Mouse (Mus musculus): ENCODE measurements around the gene Trf. TPM values are rescaled to one million over a fixed set of nuclear protein-coding genes. Genes with fewer than 3 reads are reported as not detected.

Gene Trf
- polyA plus RNA-seq, 1 experiment = 154 TPM

GRCm38 (mm10) chr9:103226806-103227205 is 3.4 kb downstream of the Trf start:
- DNase-seq (ENCODE audit: extremely low spot score in 1 of 2, low spot score in 1 of 2) = no peak

GRCm38 (mm10) chr9:103225464-103225863 is 4.8 kb downstream of the Trf start:
- DNase-seq (ENCODE audit: extremely low spot score in 1 of 2, low spot score in 1 of 2) = no peak

GRCm38 (mm10) chr9:103224721-103225120 is 5.5 kb downstream of the Trf start:
- DNase-seq (ENCODE audit: extremely low spot score in 1 of 2, low spot score in 1 of 2) = no peak

GRCm38 (mm10) chr9:103214281-103214680 is 16.0 kb downstream of the Trf start:
- DNase-seq (ENCODE audit: extremely low spot score in 1 of 2, low spot score in 1 of 2) = no peak

DNA sequence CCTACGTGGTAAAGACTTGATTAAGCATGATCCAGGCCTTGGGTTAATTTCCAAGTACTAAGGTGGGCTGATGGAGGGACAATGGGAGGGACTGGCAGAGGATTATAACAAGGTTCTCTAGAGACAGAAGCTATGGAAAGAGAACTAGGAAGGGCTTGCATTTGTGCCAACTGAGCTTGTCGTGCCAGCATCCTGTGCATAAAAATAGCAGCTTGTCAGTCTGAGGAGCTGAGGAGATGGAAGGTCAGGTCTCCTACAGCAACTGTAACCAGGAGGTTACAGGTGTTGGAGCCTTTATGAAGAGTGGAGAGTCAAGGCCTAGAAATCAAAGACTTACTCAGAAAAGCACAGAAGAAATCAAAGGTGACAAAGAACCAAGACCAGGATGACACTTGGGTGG is 16.6 kb downstream of the Trf start:
- DNase-seq (ENCODE audit: extremely low spot score in 1 of 2, low spot score in 1 of 2) = no peak

- peak in 1 of 2 experiments; percentile 47 for DNase-seq (ENCODE audit: extremely low spot score in 1 of 2, low spot score in 1 of 2)
These were observed 17.4 kb downstream of the Trf start for GRCm38 (mm10) chr9:103212654-103213420.

GRCm38 (mm10) chr9:103208802-103209423 is 21.3 kb downstream of the Trf start:
- DNase-seq (ENCODE audit: extremely low spot score in 1 of 2, low spot score in 1 of 2) = no peak

DNA sequence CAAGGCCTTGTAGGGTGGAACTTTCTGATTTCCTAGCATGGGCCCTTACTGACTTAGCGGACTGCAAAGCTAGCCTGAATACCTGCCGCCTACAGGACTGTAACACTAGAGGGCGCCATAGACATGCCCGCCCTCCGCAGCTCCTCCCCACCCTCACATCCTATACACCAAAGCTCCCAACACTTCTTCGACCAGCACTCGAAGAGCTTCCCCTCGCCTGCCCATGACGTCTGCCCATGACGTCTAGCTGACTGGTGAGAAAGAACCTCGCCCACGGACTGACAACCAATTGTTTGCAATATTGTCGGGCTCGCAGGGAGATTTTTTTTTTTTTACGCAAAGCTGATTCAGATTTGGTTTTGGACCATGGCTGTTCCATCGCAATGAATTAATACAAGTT is 22.4 kb downstream of the Trf start:
- peak; percentile 45 to 80 for DNase-seq (ENCODE audit: extremely low spot score in 1 of 2, low spot score in 1 of 2)

GRCm38 (mm10) chr9:103205786-103206185 is 24.5 kb downstream of the Trf start:
- DNase-seq (ENCODE audit: extremely low spot score in 1 of 2, low spot score in 1 of 2) = no peak

DNA sequence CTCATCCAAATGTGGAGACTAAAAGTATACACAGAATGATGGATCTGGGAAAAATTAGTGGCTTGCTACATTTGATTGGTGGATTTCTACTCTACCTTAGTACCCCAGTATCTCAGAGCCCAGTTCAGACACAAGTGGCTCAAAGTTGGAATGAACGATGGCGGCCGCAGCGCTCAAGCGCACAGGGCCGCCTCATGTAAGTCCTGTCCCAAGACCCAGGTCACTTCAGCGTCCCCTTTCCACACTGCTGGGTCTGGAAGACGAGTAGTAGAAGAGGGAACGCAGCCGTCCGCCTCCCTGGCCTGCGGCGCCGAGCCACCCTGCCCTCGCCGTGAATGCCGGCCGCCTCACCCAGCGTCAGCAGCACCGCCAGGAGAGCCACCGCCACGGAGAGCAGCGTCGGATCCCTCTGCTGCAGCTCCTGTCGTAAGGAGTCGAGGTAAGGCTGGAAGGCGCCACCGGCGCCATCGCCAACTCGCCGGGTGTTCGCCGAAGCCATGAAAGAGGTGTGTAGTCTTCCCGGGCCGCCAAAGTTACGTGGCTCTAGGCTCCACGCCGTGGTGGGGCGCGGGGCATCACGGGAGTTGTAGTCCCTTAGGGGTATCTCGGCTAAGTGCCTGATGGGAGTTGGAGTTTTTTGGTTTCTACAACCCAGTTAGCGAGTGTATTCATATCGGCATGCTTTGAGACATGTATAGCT is 28.5 kb downstream of the Trf start, which contains the start of gene Srprb:
TSS of gene Srprb (minus strand) at position 577 of the 700 bp plus-strand sequence.
- DNase-seq (ENCODE audit: extremely low spot score in 1 of 2, low spot score in 1 of 2) = peak; percentile 90 to 96

DNA sequence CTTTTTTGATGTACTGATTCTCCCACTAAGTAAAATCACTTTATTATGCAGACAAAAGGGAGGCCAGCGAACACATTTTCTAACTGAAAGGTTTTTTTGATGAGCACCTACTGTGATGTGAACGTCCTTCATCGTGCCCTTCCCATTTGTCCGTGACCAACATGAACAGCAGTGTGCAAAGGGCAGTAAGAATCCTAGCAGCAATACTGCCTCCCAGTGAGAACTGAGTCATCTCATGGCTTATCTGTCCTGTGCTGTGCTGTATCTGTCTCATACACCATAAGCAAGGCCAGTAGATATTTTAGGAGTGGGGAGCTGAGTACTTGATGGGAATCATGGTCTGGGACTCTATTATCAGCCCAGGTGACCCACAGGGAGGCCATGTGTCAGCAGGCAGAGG is 41.8 kb downstream of the Trf start:
- DNase-seq (ENCODE audit: extremely low spot score in 1 of 2, low spot score in 1 of 2) = no peak

- peak in 1 of 2 experiments; percentile 37 for DNase-seq (ENCODE audit: extremely low spot score in 1 of 2, low spot score in 1 of 2)
These were observed 43.5 kb downstream of the Trf start for GRCm38 (mm10) chr9:103186747-103187146.

DNA sequence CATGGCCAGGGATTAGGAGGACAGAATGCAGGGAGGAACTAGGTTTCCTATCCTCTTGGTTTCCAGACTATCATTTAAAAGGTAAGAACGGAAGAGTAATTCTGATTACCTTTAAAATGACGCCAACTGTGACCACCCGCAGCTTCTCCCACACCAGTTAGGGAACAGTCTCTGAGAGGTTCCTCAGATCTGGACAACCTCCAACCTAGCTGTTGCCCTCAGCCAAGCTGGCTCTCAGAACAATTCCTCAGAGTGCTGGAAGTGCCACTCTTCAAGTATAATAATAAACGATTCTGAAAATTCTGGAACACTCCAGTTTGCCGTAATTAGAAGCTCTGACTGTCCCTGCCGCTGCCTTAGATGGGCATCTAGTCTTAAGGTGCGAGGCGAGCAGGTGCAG is 44.3 kb downstream of the Trf start:
- peak in 1 of 2 experiments; percentile 46 for DNase-seq (ENCODE audit: extremely low spot score in 1 of 2, low spot score in 1 of 2)

DNA sequence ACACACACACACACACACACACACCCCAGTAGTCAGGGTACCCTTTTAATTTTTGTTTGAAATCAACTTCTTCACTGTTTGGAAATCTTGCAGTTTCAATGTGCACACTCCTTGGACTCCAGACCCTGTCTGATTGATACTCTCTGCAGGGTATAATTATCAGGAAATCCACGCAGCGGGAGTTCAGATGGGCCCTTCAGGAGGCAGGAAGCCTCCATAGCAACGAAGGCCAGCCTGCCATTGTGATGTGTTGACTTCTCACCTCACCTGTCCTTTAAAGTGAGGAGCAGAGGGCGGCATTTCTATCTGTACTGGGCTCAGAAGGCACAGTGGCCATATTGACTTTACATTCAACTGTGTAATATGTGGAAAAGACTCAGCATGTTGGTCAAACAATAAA is 45.4 kb downstream of the Trf start:
- DNase-seq (ENCODE audit: extremely low spot score in 1 of 2, low spot score in 1 of 2) = no peak

DNA sequence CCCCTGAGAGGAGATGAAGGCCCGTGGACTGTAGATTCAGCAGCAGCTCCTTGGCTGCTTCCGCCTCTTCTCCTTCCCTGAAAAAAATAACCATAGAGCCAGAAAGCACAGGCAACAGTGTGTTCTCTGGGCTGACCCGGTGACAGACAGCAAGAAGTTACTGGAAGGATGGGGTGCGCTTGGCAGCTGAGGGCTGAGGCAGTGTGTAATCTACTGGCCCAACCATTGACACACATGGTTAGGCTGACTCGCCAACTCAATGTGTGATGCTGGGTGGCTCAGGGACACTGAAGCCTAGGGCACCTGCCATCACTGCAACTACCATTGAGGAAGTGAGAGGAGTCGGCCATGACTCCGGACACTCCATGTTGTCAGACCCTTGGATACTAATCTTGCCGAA is 48.4 kb downstream of the Trf start:
- DNase-seq (ENCODE audit: extremely low spot score in 1 of 2, low spot score in 1 of 2) = no peak

DNA sequence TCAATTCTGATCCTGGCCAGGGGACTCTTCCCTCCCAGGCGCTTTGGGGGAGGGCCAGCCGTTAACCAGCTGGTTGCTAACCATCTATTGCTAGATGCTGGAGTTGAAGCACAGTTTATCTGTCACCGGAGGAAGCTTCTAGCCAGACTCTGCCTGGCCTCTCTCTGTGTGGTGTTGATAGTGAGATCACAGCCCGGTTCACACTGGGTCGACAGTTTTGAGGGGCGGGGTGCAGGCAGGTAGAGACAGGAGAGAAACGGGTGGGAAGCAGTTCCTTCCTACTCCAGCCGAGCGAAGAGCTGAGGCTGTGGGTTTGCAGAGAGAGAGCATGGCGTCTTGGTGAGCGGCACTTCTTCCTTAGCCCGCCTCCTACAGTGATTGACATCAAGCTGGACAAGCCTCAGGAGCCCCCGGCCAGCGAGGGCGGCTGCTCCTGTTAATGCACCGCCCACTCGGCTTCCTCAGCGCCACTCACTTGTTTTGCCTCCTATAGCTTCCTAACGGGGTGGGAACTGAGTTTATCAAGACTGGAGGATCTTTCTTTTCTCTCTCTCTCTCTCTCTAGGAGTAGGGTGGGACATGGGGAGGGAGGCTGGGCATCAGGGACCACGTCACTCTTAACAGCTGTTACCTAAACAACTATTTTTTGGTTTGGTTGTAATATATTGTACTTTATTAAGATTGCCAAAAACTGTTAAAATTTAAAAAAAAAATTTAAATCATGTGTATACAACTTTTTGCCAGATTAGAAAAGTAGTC is 49.3 kb downstream of the Trf start:
- peak in 1 of 2 experiments; percentile 56 for DNase-seq (ENCODE audit: extremely low spot score in 1 of 2, low spot score in 1 of 2)

- DNase-seq (ENCODE audit: extremely low spot score in 1 of 2, low spot score in 1 of 2) = peak in 1 of 2 experiments; percentile 25
These were observed 49.9 kb downstream of the Trf start for GRCm38 (mm10) chr9:103180303-103180702.

GRCm38 (mm10) chr9:103175692-103176091 is 54.6 kb downstream of the Trf start:
- DNase-seq (ENCODE audit: extremely low spot score in 1 of 2, low spot score in 1 of 2) = no peak

DNA sequence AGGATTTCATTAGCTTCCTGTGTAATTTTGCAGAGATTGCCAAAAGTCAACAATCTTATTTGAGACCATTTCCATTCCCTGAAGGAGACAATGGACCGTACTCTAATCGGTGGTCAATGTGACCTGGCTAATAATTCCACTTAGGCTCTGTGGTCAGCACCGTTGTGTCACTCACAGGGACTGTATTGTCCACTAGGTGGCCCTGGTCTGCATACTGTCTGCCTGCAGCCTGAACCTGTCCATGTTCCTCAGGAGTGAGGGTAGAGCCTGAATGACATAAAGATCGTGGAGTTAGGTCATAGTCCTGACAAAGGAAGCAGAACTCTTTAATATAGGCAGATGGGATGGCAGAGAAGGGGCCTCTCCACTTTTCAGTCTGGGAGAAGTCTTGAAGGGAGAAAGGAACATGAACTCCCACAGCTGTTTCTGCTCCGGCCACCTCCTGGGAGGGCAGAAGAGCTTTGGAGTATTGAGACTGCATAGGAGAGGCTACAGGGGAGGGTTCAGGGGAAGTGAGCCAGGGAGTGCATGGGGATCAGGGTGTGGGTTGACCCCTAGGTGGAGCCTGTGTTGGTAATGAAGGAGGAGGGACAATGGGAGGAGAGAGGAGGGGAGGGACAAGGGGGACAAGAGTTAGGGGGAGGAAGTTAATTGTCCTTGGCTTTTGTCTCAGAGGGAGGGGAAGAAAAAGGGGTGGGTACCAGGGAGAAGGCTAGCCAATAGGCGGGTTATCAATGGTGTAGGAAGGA is 55.3 kb downstream of the Trf start:
- peak in 1 of 2 experiments; percentile 39 for DNase-seq (ENCODE audit: extremely low spot score in 1 of 2, low spot score in 1 of 2)

DNA sequence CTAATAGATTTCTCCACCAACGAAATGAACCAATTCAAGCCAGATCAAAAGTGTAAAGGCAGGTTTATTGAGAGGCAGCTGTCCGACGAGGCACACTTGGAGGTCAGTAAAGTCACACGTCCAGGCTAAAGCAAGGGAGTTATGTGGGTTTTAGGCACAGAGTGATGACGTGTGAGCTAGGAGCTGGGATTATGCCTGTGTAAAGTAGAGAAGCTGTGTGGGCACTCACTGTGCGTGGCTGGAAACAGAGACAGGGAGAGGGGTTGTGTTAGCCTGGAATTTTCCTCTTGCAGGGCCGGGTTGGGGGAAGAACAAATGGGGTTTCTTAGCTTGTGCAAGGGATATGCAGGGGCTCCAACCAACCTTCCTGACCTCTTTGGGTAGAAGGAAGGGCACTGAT is 61.5 kb downstream of the Trf start:
- peak in 1 of 2 experiments; percentile 54 for DNase-seq (ENCODE audit: extremely low spot score in 1 of 2, low spot score in 1 of 2)

Data from frontal cortex, adult 2 months (tissue).